Comparison of ENCODE assay signal across 16 mouse cellular contexts in genomic region chr10:108470319-108470955, GRCm38 (mm10).
A peak's percentile ranks its signal among the peaks of the same experiment; 100 is the strongest.
DNase-seq lines count a peak whose midpoint lies in the region; ATAC-seq lines count a peak whose summit lies in the region.
"Had no signal": no experiment of that assay in that cellular context is flagged by ENCODE, and none has a peak within 500 bp of the region (broad histone marks: within the 10 kb centered on the region; RNA-seq: fewer than 3 reads in every experiment).

No protein-coding gene starts in this region.

- H3K27me3 ChIP-seq in kidney, embryonic 14.5 days (ENCODE audit: control insufficient read depth, insufficient read depth, low read length): no peaks in the 10 kb centered on the region
- H3K27me3 ChIP-seq in hindbrain, embryonic 16.5 days (replicated peaks; ENCODE audit: control insufficient read depth, insufficient read depth, low read length): no peaks in the 10 kb centered on the region
- H3K27me3 ChIP-seq: limb, embryonic 15.5 days; megakaryocyte, embryonic 14.5 days had no signal

- no peak overlapping the region for H3K9ac ChIP-seq in kidney, embryonic 14.5 days (ENCODE audit: low read depth, low read length)
- no peak overlapping the region for H3K9ac ChIP-seq in hindbrain, embryonic 16.5 days (ENCODE audit: low read depth, low read length)
- H3K9ac ChIP-seq: limb, embryonic 15.5 days had no signal

- no peaks in the 10 kb centered on the region for H3K9me3 ChIP-seq in kidney, embryonic 14.5 days (ENCODE audit: control insufficient read depth, low read length)
- peaks cover 5% of the 10 kb centered on the region; the same call in 1 of the 2 replicates for H3K9me3 ChIP-seq in hindbrain, embryonic 16.5 days (ENCODE audit: control insufficient read depth, low read length)
- H3K9me3 ChIP-seq: limb, embryonic 15.5 days had no signal

- H3K4me2 ChIP-seq in kidney, embryonic 14.5 days (replicated peaks; ENCODE audit: low read depth, low read length): no peak overlapping the region
- H3K4me2 ChIP-seq in hindbrain, embryonic 16.5 days (ENCODE audit: low read length): no peak overlapping the region
- H3K4me2 ChIP-seq: limb, embryonic 15.5 days had no signal

- no peaks in the 10 kb centered on the region for H3K36me3 ChIP-seq in kidney, embryonic 14.5 days (ENCODE audit: control insufficient read depth, insufficient read depth, low read length)
- no peaks in the 10 kb centered on the region for H3K36me3 ChIP-seq in hindbrain, embryonic 16.5 days (ENCODE audit: control insufficient read depth, insufficient read depth, low read length)
- H3K36me3 ChIP-seq: limb, embryonic 15.5 days had no signal

- no peak overlapping the region for H3K27ac ChIP-seq in kidney, embryonic 14.5 days (ENCODE audit: low read depth, low read length)
- H3K27ac ChIP-seq in hindbrain, embryonic 16.5 days (ENCODE audit: low read depth, low read length): 0 out of 2 replicates have a peak overlapping the region, but pooled peaks have one; percentile 5
- H3K27ac ChIP-seq: limb, embryonic 15.5 days had no signal

- no peak overlapping the region for H3K4me3 ChIP-seq in kidney, embryonic 14.5 days (ENCODE audit: low read length)
- H3K4me3 ChIP-seq in hindbrain, embryonic 16.5 days (ENCODE audit: low read length): no peak overlapping the region
- H3K4me3 ChIP-seq: limb, embryonic 15.5 days; megakaryocyte, embryonic 14.5 days; myocyte had no signal

- ATAC-seq in kidney, embryonic 14.5 days (ENCODE audit: low FRiP score, low TSS enrichment): peak; percentile 35; the same call in 1 of the 2 replicates
- ATAC-seq in hindbrain, embryonic 16.5 days: peak; percentile 61; the same call in 1 of the 2 replicates
- ATAC-seq: intestine, postnatal 0 days had no signal

- peak; percentile 22 to 25 for DNase-seq in cerebellum, adult 18-20 months
- no peak for DNase-seq in cerebellum, postnatal 10 days
- DNase-seq in kidney, postnatal 10 days: no peak
- peak; percentile 61 for DNase-seq in brain, adult 2 months (ENCODE audit: low read depth, low spot score)
- no peak for DNase-seq in heart, adult 9 months (ENCODE audit: low spot score in 2 of 2)
- DNase-seq in testis, postnatal 10 days (ENCODE audit: low spot score): no peak
- DNase-seq: adrenal gland, postnatal 14 days; heart, postnatal 4 days; lung, postnatal 10 days; right cerebral cortex, postnatal 14 days had no signal

- WGBS in kidney, embryonic 14.5 days: 27% methylated on average over 6 of the region's 6 CpGs
- WGBS in hindbrain, embryonic 16.5 days: 30% methylated on average over 6 of the region's 6 CpGs

- H3K4me1 ChIP-seq in kidney, embryonic 14.5 days (ENCODE audit: control insufficient read depth, insufficient read depth, low read length): 0 out of 2 replicates have a peak, but pooled peaks cover 4% of the 10 kb centered on the region
- H3K4me1 ChIP-seq in hindbrain, embryonic 16.5 days (ENCODE audit: control insufficient read depth, insufficient read depth, low read depth, low read length): no peaks in the 10 kb centered on the region
- H3K4me1 ChIP-seq: limb, embryonic 15.5 days; megakaryocyte, embryonic 14.5 days had no signal

Comparison
In these comparisons a context has a peak if more than half of its experiments do, and no peak if none do; other contexts are left out.
1. DNase-seq: peak in cerebellum, adult 18-20 months (2 of 2) and brain, adult 2 months (single experiment); none in cerebellum, postnatal 10 days (0 of 2), kidney, postnatal 10 days (single experiment), heart, adult 9 months (0 of 2) and testis, postnatal 10 days (single experiment).